Mouse (Mus musculus) thymus, adult 2 months (tissue): ENCODE data around the gene Tpst2.

Experiments used
- CTCF ChIP-seq: fragments of 200-500 bp; IDR thresholded peaks from 2 replicates; pipeline ENCODE4 v1.5.1; 2012; ENCODE audit warnings: mild to moderate bottlenecking, control low read depth, low read length, moderate library complexity, borderline replicate concordance; ENCODE audit not compliant: control insufficient read depth, poor library complexity, insufficient read depth; ENCODE audit errors: extremely low read depth
- POLR2A ChIP-seq: fragments of 200-500 bp; IDR thresholded peaks from 2 replicates; pipeline ENCODE4 v1.6.1; 2012; ENCODE audit warnings: mild to moderate bottlenecking, low read length, control low read depth, moderate library complexity; ENCODE audit not compliant: control insufficient read depth, poor library complexity, insufficient read depth; ENCODE audit errors: extremely low read depth

DNA sequence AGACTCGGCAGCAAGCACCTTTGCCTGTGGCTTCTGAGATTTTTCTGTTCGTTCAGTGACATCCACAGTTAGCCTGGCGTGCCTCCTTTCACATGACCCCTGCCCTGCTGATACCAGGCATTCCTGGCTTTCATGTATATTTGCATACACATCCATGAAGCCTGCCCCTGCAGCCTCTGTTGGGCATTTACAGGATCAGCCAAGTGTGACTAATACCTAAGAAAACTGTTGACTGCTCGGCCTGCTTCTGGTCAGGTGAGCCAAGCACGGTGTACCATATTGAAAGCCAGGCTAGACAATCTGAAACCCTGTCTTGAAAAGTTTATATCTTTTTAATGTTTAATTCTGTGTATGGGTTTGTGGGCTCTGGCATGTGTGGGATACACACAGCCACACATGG, 40.0 kb downstream of the Tpst2 start:
- TF ChIP-seq POLR2A: no peak
- no peak for TF ChIP-seq CTCF
